Mouse (Mus musculus) kidney, embryonic 15.5 days (tissue): ENCODE measurements around the gene Lsm7. TPM values are rescaled to one million over a fixed set of nuclear protein-coding genes. Genes with fewer than 3 reads are reported as not detected.

ENCODE experiments used
- ATAC-seq: fragments of 200-750 bp; cut with Nextera tagmentation; replicated peaks from 2 replicates; pipeline ENCODE4 v1.8.0; 2017; ENCODE audit warnings: moderate TSS enrichment; ENCODE audit not compliant: low FRiP score
- H3K27ac ChIP-seq: fragments of 300-500 bp; sonication (generic); 2 replicates; pipeline ENCODE4 v1.5.1; 2015; ENCODE audit warnings: mild to moderate bottlenecking, inconsistent platforms
- H3K27me3 ChIP-seq: fragments of 300-500 bp; sonication (generic); 2 replicates; pipeline ENCODE4 v1.6.1; 2015; ENCODE audit warnings: inconsistent platforms
- H3K36me3 ChIP-seq: fragments of 300-500 bp; sonication (generic); 2 replicates; pipeline ENCODE4 v1.6.1; 2015; ENCODE audit warnings: inconsistent platforms
- H3K4me1 ChIP-seq: fragments of 300-500 bp; sonication (generic); 2 replicates; pipeline ENCODE4 v1.6.1; 2015; ENCODE audit warnings: inconsistent platforms
- H3K4me2 ChIP-seq: fragments of 300-500 bp; sonication (generic); 2 replicates; pipeline ENCODE4 v1.6.1; 2015; ENCODE audit warnings: moderate library complexity, mild to moderate bottlenecking, inconsistent platforms
- H3K4me3 ChIP-seq: fragments of 300-500 bp; sonication (generic); replicated peaks from 2 replicates; pipeline ENCODE4 v1.5.1; 2015; ENCODE audit warnings: mild to moderate bottlenecking, inconsistent platforms
- H3K9ac ChIP-seq: fragments of 300-500 bp; sonication (generic); 2 replicates; pipeline ENCODE4 v1.6.1; 2015; ENCODE audit warnings: mild to moderate bottlenecking, inconsistent platforms
- H3K9me3 ChIP-seq: fragments of 300-500 bp; sonication (generic); replicated peaks from 2 replicates; pipeline ENCODE4 v1.6.1; 2016; ENCODE audit warnings: inconsistent platforms
- WGBS: fragments of 180-500 bp; shearing (Covaris S2); methylation state at CpG from one replicate; pipeline ENCODE4 v1.1.7; 2015; ENCODE audit warnings: mixed read lengths; 5-methylcytosine and 5-hydroxymethylcytosine counted together
- polyA plus RNA-seq: library from polyadenylated mRNA; unstranded; fragments of >200 nt; fragmentation: Nextera tagmentation; extraction: Ambion mirVana; gene quantifications from 2 replicates; pipeline ENCODE4 v1.2.1, GENCODE M21; 2015

Gene Lsm7
- polyA plus RNA-seq: 303 and 328 TPM in 2 replicates

DNA sequence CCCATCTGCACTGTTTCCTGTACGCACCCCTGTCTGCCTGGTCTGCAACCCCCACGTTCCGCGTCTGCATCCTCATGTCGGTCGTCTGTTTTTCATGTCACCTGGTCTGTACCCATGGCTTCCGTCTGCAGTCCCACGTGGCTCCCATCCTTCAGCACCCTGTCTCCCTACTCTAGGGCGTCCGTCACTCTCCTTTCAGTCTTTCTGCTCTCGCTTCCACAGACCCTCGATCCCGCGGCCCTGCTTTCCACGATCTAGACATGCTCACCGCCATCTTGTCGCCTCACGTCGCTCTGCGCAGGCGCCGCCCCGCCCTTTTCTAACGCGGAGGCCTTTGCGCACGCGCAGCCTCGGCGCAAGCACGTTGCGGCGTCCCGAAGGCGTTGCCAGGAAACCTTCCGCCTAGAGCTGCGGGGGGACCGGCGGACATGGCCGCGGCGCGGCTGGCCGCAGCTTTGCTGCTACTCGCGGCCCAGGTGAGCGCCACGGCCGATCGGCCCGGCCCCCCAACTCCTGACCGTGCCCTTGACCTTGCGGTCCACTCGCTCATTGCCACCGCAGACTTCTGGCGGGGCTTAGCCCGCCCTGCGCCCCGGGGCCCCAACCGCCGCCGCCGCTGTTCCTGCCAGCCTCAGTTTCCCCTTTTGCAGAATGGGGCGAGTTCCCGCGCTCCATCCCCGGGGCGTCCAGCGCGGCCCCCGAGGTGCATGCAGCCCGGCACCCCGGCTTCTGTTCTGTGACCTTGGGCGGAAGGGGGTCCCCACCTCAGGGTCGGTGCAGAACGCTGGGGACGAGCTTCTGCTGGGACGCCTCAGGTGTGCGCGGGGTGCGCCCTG is at the start of gene Lsm7, which contains the start of gene Sppl2b:
Gene Lsm7, minus strand, starts transcription at position 297 of the 836 bp plus-strand sequence.
Gene Sppl2b, plus strand, starts transcription at position 363 of the 836 bp plus-strand sequence.
- Histone ChIP-seq H3K36me3 (peaks cover 27% of the 10 kb centered on the region), H3K27ac (peak within 1 kb of the TSS; percentile 68; the same call in 1 of the 2 replicates), H3K27me3 (no peaks in the 10 kb centered on the region), H3K4me1 (peaks cover 39% of the 10 kb centered on the region), H3K4me2 (peak within 1 kb of the TSS; percentile 95), H3K4me3 (peak within 1 kb of the TSS; percentile 88), H3K9ac (peak within 1 kb of the TSS; percentile 87), H3K9me3 (no peaks in the 10 kb centered on the region)
- under 1% methylated on average over 81 of the region's 81 CpGs for WGBS
- ATAC-seq: peak; percentile 80

GRCm38 (mm10) chr10:80904709-80905108 is 49.7 kb upstream of the Lsm7 start:
- Histone ChIP-seq H3K4me3 (no peak overlapping the region), H3K9me3 (no peaks in the 10 kb centered on the region), H3K27me3 (no peaks in the 10 kb centered on the region), H3K27ac (no peak overlapping the region), H3K36me3 (peaks cover 80% of the 10 kb centered on the region), H3K4me1 (peaks cover 12% of the 10 kb centered on the region), H3K4me2 (no peak overlapping the region), H3K9ac (no peak overlapping the region)
- 90% methylated on average over 11 of the region's 11 CpGs for WGBS
- no peak for ATAC-seq

DNA sequence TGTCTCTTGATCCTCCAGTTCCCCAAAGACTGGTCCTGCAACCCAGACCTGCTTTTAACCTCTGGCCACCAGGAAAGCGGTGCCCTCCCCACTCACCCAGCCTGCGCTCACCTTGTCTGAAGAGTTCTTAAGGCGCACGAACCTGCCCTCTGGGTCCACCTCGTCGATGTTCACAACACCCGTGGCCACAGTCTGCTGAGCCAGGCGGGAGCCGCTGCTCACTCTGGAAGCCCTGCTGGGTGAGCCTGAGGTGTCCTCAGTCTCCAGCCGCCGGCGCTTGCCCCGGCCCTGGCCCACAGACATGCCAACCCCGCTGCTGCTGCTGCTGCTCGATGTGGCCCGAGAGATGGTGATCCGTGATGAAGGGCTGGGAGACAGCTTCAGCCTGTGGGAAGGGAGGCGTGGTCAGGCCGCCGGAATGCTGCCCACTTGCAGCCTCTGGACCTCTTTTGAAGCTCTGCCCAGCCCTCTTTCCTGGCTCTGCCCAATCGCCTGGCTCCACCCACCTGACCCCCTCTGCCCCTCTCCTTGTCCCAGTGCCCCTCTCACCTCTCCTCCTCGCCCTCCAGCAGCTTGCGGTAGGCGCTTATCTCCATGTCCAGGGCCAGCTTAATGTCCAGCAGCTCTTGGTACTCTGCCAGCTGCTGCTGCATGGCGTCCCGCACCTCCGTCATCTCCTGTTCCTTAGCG is 49.1 kb upstream of the Lsm7 start:
- H3K27me3 ChIP-seq: no peaks in the 10 kb centered on the region
- H3K4me1 ChIP-seq: peaks cover 17% of the 10 kb centered on the region
- no peak overlapping the region for H3K9ac ChIP-seq
- no peak for ATAC-seq
- H3K9me3 ChIP-seq: no peaks in the 10 kb centered on the region
- H3K27ac ChIP-seq: no peak overlapping the region
- no peak overlapping the region for H3K4me3 ChIP-seq
- peaks cover 76% of the 10 kb centered on the region for H3K36me3 ChIP-seq
- no peak overlapping the region for H3K4me2 ChIP-seq
- WGBS: 85% methylated on average over 28 of the region's 28 CpGs

DNA sequence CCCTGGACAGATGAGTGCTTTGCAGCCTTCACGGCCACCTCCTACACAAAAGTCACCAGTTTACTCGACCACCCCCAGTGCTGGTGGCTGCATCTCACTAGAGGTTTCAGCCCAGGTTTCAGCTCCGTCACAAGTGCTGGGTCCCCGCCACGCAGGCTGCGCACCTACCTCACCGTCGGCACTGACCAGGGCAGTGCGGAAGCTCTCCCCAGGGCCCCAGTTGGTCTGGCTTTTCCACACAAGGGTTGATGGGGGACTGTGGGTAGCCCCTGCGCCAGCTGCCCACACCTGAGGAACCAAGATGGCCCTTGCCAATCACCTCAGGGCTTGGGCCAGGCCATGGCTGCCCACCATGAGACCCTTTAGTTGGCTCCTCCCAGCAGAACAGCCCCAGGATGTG is 48.3 kb upstream of the Lsm7 start:
- Histone ChIP-seq H3K9me3 (no peaks in the 10 kb centered on the region), H3K27me3 (no peaks in the 10 kb centered on the region), H3K36me3 (peaks cover 76% of the 10 kb centered on the region), H3K4me2 (no peak overlapping the region), H3K4me1 (peaks cover 25% of the 10 kb centered on the region), H3K9ac (no peak overlapping the region), H3K4me3 (no peak overlapping the region), H3K27ac (no peak overlapping the region)
- no peak for ATAC-seq
- 91% methylated on average over 10 of the region's 10 CpGs for WGBS

- Histone ChIP-seq H3K9ac (no peak overlapping the region), H3K4me2 (no peak overlapping the region), H3K4me3 (no peak overlapping the region), H3K27me3 (no peaks in the 10 kb centered on the region), H3K4me1 (peaks cover 33% of the 10 kb centered on the region), H3K36me3 (peaks cover 73% of the 10 kb centered on the region), H3K9me3 (no peaks in the 10 kb centered on the region), H3K27ac (no peak overlapping the region)
- WGBS: 93% methylated on average over 9 of the region's 9 CpGs
- no peak for ATAC-seq
Observed at GRCm38 (mm10) chr10:80902273-80902940, 47.4 kb upstream of the Lsm7 start.

DNA sequence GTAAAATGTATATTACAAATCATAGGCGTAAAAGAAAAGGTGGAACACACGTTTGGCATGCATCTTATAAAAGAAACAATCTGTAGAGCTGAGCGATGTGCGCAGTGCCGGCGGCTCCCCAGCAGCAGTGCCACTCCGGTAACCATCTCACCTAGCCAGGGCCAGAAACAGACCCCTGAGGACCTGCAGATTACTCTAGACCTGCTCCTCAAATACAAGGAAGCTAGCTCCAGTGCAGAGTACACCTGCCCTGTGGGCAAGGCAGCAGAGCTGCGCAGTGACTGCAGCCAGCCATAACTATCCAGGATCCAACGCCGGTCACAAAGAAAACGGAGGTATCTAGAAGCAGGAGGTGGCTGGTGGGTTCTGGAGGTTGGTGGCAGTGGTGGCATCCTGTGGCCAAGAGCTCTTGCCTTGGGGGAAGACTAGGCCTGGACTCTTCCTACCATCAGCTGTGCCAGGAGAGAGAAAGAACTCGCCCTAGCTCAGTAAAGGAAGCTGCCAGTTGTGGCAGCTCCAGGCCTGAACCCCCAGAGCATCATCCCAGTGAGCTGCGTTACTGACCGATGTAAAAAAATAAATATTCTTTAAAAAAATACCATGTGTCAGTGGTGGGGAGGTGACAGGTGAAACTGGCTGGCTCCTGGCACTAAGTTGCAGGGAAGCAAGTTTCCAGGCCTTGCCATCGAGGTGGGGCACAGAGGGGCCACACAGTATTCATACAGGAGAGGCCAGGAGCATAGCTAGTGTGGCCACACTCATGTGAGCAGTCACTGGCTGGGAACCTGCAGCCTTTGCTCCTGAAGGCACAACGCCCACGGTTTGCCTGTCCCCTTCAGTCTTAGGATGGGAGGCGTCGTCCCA is 46.6 kb upstream of the Lsm7 start:
- 88% methylated on average over 19 of the region's 19 CpGs for WGBS
- Histone ChIP-seq H3K4me2 (peak overlapping the region; percentile 46), H3K9me3 (no peaks in the 10 kb centered on the region), H3K27me3 (no peaks in the 10 kb centered on the region), H3K36me3 (peaks cover 69% of the 10 kb centered on the region), H3K27ac (peak overlapping the region; percentile 76), H3K9ac (0 out of 2 replicates have a peak overlapping the region, but pooled peaks have one; percentile 10), H3K4me3 (peak overlapping the region; percentile 81; the same call in 1 of the 2 replicates), H3K4me1 (peaks cover 33% of the 10 kb centered on the region)
- no peak for ATAC-seq

DNA sequence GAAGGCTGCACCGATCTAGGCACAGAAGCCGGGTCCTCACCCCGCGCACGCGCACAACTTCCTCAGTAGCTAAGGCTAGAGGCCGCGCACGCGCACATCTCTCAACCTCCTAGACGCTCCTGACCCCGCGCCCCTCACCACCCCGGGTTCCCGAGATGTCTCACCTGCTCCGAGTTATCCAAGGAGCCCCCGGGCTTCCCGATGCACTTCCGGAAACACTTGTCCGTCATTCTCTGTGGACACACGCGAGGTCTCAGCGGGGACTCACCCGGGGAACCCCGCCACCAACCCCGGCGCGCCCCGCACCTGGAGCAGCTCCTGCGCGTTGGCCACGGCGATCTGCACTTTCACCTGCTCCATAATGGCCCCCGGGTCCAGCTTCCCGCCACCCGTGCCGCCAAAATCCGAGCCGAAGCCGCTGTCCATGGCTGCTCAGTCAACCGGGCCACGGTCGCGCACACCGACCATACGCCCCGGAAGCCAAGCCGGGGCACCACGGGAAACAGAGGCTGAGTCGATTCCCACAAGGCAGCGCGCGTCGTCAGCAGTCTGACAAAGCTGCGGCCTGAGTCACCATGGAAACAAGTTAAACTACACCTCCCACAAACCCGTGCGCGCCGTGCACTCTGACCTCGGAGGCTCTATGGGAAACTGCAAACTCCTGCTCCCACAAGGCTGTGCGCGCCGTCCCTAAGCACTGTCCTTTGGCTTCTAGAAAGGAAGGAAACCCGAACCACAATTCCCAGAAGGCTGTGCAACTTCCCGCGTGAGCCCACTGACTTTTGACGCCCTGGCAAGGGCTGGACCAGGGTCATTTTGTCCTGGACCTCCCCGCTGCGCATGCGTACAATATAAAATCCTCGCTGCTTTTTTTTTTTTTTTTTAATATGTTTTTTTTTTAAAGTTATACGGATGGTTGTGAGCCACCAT is 45.6 kb upstream of the Lsm7 start, which contains the start of gene Timm13:
Gene Timm13, minus strand, starts transcription at position 652 of the 930 bp plus-strand sequence.
- Histone ChIP-seq H3K4me1 (peaks cover 33% of the 10 kb centered on the region), H3K4me2 (peak within 1 kb of the TSS; percentile 90), H3K9me3 (no peaks in the 10 kb centered on the region), H3K27me3 (no peaks in the 10 kb centered on the region), H3K9ac (peak within 1 kb of the TSS; percentile 85), H3K27ac (peak within 1 kb of the TSS; percentile 84), H3K36me3 (peaks cover 59% of the 10 kb centered on the region), H3K4me3 (peak within 1 kb of the TSS; percentile 81)
- WGBS: under 1% methylated on average over 72 of the region's 72 CpGs
- ATAC-seq: peak; percentile 94

DNA sequence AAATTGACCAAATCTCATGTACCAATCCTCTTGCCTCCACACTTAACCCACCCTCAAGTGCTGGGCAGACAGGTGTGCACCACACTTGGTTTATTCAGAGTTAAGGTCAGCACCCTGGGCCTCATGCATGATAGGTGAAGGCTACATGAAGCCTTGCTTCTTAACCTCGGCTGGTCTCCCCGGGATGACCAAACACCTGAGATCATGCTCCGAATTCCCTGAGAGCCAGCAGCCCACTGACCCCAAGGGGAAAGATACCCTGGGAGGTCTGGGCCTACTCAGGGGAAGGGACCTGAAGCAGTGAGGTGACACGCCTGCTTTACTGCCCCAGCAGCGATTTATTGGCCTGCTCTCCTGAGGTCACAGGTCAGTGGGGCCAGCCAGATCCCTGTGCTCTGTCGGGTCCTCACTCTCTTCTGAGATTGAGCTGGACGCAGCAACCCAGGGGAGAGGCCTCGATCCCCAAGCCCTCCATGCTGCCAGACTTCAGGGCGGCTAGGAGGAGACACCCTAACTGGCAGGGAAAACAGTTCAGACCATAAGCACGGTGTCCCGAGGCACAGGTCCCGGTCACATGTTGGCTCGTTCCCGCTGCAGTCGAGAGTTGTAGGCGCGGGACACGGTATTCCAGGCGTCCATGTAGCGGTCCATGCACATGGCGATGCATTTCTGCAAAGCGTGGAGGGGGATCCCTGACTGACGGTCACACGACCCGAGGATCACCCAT is 44.7 kb upstream of the Lsm7 start:
- Histone ChIP-seq H3K27ac (peak overlapping the region; percentile 84), H3K4me3 (peak overlapping the region; percentile 81)
- 10% methylated on average over 25 of the region's 25 CpGs for WGBS

GRCm38 (mm10) chr10:80899074-80899473 is 44.1 kb upstream of the Lsm7 start:
- Histone ChIP-seq H3K4me2 (peak overlapping the region; percentile 90), H3K9me3 (no peaks in the 10 kb centered on the region), H3K9ac (no peak overlapping the region), H3K36me3 (peaks cover 44% of the 10 kb centered on the region), H3K27me3 (no peaks in the 10 kb centered on the region), H3K4me1 (peaks cover 33% of the 10 kb centered on the region), H3K27ac (no peak overlapping the region), H3K4me3 (peak overlapping the region; percentile 81)
- ATAC-seq: no peak
- WGBS: 91% methylated on average over 8 of the region's 8 CpGs

More for the DNA sequence above, 44.7 kb upstream of the Lsm7 start:
- Histone ChIP-seq H3K9ac (peak overlapping the region; percentile 85), H3K27me3 (no peaks in the 10 kb centered on the region), H3K4me1 (peaks cover 33% of the 10 kb centered on the region), H3K36me3 (peaks cover 50% of the 10 kb centered on the region), H3K9me3 (no peaks in the 10 kb centered on the region), H3K4me2 (peak overlapping the region; percentile 90)
- no peak; the same call in 1 of the 2 replicates for ATAC-seq
